Mouse (Mus musculus) 416B (cell line): ENCODE results near the gene Zbtb12.
"Not testable (repeated sequence)": the region's sequence is repeated elsewhere in the genome, so short reads cannot be mapped to it uniquely, and the experiment has no call there.

Experiments used
- DNase-seq: peaks from one replicate; pipeline ENCODE4 v3.0.0; 2011; ENCODE audit warnings: low read depth

Zbtb12 gene

DNA sequence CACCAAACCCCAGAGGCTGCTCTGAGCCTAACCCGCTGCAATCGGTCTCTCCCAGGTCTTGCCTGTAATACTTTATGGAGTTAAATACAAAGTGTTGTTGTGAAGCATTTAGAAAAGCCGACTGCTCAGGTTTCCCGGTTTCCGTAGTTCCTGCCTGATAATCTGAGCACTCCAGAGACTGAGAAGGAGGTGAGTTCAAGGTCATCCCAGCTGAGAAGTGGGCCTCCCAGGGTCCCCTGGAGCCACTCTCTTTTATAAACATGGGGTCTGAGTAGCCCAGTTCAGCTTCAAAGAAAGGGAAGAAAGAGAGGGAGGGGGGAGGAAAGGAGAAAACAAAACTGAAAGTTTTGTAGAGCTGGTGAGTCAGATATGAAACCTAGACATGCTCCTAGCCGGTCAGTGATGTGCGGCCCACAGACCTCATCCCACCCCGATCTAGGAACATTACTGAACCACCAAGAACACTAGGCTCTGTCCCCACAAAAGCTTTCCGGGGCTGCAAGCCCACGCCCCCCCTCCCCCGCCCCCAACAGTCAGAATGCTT lies at the start of gene Zbtb12:
TSS of gene Zbtb12 (plus strand) at position 148 of the 544 bp plus-strand sequence.
- DNase-seq = peak; percentile 44

DNA sequence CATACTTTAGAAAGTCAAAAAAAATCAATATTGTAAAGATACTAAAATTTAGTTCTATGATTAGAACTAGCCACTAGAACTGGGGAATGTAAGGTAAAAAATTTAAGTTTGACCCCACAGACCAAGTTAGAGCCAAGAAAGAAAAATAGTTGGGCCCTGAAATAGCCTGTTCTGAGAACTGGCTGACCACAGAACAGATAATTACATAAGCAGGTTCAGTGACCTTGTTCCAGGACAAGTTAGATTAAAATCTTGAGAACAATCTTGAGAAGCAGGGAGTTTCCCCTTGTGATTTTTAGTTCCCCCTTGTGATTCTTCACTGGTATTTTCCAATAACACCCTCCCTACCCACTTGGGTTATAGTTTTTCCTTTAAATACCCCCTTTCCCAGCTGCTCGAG lies 48.5 kb upstream of the Zbtb12 start:
- not testable (repeated sequence) for DNase-seq

DNA sequence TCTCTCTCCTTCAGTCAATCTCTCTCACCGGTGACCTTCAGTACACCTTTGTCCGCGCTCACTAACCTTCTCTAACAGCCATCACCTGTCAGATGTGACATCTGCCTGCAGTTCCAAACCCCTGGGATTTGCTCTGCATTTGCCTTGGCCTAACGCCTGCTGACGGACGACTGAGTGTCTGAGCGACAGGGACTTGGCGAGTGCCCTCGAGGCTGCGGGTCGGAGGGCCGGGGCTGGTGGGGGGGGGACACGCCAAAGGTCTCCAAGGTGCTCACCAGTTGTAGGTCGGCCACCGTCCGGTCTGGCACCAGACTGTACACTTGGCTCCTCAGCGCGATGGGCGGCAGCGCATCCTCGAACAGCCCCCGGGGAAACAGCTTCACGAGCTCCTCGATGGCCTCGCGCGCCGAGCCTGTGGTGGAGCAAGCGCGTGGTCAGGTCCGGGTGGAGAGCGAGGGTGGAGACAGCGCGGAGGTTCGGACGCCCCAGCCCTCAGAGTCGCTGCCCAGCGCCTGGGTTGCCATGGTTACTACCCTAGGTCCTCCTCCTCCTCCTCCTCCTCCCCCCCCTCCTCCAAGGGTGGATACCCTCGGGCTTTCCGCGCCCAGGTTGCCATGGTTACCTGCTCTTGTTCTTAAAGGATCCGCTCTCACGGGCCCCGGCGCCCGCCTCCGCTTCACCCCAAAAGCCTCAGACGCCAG lies 43.0 kb upstream of the Zbtb12 start:
- no peak for DNase-seq

DNA sequence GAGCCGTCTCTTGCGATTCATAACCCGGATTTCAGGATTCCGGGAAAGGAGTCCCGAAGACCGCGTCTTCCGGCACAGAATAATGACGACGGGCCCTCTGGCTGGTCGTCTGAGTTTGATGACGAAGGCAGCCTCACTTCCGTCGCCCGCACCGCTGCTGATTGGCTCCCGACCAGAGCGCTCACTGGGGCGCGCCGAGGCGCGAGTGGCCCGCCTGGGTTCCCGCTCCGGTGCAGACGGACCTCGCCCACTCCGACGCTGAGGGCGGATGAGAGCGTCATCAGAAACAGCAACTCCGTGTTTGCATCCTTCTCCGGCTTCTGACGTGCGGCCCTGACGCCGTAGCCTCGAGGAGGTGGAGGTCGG lies 42.4 kb upstream of the Zbtb12 start, which contains the start of the genes Stk19 and Dxo:
TSS of gene Stk19 (minus strand) at position 90 of the 366 bp plus-strand sequence.
TSS of gene Dxo (plus strand) at position 164 of the 366 bp plus-strand sequence.
- peak; percentile 97 for DNase-seq

DNA sequence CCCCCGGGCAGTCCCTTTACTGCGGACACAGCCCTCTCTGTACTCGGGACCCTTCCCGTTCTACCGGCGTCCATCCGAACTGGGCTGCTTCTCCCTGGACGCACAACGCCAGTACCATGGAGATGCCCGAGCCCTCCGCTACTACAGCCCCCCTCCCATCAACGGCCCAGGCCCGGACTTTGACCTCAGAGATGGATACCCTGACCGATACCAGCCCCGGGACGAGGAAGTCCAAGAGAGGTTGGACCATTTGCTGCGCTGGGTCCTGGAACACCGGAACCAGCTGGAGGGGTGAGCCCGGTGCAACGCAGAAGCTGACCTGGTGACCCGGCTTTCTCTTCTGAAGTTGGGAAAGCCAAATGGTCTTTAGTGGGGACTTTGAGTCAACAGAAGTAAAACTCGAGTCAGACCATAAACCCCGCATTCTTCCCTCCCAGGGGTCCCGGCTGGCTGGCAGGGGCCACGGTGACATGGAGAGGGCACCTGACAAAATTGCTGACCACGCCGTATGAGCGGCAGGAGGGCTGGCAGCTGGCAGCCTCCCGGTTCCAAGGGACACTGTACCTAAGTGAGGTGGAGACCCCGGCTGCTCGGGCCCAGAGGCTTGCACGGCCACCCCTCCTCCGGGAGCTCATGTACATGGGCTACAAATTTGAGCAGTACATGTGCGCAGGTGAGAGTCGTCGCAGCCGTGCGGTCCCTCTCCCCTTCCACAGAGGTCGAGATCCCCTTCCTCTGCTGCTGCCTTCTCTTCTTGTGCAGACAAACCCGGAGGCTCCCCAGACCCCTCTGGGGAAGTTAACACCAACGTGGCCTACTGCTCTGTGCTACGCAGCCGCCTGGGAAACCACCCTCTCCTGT lies 41.6 kb upstream of the Zbtb12 start:
- no peak for DNase-seq

DNA sequence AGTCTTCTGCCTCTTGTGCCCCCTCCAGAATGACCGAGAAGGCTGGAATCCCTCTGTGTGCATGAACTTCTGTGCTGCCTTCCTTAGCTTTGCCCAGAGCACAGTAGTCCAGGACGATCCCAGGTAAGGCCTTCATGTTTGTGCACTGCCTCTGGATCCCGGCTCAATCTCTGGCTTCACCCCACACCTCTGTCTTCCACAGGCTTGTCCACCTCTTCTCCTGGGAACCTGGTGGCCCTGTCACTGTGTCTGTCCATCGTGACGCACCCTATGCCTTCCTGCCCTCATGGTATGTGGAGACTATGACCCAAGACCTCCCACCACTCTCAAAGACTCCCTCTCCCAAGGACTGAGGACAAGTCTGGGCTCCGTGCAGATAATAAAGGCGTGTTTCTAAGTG lies 40.5 kb upstream of the Zbtb12 start:
- no peak for DNase-seq

DNA sequence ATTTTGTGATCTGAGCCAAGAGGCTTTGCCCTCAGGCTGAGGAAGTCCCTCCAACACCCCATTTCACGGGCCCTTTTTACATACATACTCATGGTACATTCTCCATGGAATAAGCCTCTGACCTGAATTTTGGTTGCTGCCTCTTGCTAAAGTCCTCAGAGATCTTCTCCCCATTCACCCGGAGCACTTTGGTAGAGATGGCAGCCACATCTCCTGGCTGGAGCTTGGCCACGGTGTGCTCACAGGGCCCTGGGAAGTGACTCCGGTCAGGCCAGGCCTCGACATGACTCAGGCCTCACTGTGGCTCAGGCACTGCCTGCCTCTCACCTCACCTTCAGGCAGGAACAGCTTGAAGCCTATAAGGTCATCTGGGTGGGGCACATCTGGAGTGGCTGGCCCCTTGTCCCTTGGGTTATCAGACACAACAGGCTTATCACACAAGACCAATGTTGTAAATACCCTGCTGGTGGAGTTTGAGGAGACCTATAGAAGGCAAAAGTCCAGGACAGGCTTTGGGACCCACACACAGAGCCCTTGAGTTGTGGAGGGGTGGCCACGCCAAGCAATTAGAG lies 38.5 kb upstream of the Zbtb12 start:
- DNase-seq = no peak

DNA sequence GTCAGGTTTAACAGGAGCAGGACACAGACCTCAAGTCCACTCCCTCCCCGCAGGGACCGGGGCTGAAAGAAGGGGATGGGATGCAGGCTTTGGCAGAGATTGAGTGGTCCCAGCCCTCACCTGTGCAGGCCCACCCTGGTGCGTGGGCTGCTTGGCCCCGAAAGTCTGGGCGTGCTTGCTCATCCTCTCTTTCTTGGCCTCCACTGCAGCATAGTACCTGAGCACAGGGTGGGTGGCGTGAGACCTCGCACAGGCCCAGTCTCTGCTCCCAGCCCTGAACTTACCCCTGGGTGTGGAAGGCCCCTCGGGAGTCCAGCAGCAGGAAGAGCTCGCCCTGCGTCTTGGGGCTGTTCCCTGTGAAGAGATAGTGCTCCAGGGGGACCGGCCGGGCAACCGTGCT lies 34.4 kb upstream of the Zbtb12 start:
- DNase-seq = no peak

DNA sequence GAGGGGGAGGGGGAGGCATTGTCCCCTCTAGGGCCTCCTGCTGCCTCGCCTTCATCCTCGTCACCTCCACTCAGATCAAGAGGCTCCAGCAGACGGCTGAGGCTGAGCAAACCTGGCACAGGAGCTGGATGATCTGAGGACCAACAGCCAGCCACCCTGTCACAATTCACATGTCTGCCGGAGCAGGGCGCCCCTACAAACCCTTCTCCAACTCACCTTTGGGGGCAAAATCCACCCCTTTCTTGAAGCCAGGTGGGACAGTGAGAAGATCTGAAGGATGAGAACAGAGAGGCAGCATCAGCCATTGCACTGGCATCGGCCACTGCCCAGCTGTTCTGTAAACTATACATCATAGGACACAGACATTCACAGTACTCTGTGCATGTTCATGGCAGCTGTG lies 32.1 kb upstream of the Zbtb12 start:
- DNase-seq = no peak

DNA sequence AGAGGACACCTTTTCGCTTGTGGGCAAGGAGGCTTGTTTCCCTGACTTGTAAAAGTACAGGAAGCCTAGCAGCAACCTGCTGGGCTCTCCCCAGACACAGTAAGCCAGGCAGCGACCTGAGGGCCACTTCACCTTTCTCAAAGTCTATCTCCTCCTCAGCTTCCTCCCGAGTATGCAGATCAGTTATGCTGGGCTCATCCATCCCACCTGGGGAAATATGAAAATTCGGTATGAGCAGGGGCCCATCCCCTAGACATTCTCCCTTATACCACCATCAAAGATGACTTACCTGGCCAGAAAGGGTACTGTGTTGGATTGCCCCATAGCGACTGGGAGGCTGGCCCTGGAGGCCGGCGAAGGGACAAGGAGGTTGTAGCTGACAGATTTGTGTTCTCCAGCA lies 31.7 kb upstream of the Zbtb12 start:
- no peak for DNase-seq

DNA sequence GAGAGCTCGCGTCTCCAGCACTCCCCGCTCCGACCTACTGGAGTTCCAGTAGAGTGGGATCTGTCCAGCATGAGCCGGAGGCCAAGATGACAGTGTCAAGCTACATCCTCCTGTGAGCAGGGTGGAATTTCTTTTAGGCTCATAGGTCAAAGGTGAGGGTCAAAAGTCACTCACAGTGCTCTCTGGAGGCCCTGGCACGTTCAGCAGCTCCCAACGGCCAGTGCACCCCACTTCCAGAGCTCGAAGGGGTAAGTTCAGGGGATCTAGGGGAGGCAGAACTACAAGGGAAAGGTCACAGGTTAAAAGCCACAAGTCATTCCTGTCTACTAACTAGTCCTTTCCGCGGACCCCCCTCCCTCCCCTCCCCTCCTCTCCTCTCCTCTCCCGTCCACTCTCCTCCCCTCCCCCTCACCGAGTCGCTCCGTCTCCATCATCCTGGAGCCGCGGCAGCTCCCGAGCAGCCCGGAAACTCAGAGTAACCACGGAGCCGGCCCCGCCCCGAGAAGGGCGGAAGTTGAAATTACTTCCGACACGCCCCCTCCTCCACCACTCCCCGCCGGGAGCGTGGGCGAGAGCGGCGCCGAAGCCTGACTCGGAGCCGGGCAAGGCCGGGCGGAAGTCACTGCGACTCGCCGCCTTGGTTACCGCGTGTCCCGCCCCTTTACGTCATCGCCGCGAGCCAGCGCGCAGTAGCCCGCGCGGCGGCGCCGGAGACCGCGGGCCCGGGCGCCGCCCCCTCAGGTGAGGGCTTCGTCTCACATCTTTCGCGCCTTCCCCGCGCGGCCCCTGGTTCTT lies 29.4 kb upstream of the Zbtb12 start, which contains the start of the genes Skiv2l and Nelfe:
TSS of gene Skiv2l (minus strand) at position 489 of the 795 bp plus-strand sequence.
TSS of gene Nelfe (plus strand) at position 670 of the 795 bp plus-strand sequence.
- peak; percentile 97 for DNase-seq

DNA sequence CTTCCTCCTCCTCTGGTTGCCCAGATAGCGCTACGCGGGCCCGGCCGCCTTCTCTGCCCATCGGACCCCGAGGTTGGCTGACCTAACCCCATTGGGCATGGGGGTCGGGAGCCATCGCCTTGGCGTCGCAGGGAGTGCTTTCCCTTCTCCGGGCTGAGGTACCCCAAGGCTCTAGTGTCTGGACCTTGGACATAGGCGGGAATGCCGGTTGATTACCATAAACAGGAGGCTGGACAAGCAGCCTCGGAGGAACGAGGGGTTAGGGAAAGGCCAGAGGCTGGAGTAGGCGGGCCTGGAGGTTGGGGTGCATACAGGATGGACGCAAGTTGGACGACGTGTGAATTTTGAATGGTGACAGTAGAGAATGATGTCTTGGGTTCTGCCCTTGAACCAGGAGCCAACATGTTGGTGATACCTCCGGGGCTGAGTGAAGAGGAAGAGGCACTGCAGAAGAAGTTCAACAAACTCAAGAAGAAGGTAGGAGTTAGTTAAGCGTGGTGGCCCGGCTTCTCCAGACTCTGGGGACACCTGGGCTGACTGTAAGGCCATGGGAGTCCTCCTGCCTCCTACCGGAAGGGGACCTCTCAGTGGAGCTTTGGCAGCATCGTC lies 28.7 kb upstream of the Zbtb12 start:
- peak; percentile 34 for DNase-seq

DNA sequence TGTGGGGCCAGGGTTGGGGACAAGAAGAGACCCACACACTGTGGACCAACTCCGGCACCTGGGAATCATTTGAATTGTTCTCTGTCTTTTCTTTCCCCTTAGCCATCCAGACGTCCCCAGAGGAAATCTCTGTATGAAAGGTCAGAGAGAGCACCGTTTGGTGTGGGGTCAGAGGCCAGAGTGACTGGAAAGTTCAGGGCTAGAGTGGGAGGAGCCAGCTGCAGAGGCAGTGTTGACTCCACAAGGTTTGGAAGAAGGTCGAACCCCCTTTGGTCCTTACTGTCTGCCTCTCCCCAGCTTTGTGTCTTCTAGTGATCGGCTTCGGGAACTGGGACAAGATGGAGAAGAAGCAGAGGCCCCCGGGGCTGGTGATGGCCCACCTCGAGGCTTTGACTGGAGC lies 25.8 kb upstream of the Zbtb12 start:
- no peak for DNase-seq

DNA sequence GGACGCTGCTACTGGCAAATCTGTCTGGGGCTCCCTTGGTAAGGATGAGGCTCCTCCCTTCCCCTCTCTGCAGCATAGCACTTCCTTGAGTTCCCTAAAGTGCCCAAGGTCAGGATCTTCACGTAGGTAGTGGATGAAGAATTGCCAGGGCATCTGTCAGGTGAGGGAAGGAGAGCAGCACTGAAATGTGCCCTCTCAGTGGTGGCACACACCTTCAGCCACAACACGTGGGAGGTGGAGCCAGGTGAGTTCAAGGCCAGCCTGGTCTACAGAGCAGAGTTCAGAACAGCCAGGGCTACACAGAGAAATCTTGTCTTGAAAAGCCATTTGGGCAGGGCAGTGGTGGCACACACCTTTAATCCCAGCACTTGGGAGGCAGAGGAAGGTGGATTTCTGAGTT lies 24.5 kb upstream of the Zbtb12 start:
- DNase-seq = no peak

DNA sequence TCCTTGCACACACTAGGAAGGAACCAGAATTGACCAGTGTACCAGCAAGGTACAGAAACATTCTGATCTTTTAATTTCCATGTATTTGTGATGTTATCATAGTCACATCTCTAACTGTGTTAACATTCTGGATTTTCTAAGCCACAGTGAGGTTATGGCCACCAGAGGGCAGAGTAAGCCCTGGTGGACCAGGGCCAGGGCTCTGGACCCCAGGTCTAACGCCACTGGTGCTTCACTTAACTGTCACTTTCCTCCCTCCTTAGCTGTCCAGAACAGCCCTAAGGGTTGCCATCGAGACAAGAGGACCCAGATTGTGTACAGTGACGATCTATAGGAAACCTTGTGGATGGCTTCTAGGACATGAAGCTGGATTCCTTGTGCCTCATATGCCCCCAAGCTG lies 23.5 kb upstream of the Zbtb12 start:
- peak; percentile 56 for DNase-seq

DNA sequence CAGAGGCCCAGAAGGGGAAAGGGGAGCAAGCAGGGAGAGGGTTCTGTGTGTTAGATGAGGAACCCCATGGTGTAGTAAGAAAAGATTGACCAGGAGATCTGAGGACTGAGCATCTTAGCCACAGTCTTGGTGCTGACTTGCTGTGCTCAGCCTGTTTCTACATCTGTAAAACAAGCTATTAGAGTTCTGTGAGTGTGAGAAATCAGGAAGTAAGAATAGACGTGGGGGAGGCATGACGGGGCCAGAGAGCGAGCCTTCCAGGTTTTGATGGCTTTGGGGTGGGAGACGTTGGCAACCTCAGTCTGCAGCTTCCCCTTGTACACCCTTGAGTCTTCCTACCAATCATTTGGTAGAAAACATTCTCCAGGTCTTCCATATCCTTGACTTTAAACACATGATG lies 20.6 kb upstream of the Zbtb12 start:
- no peak for DNase-seq

DNA sequence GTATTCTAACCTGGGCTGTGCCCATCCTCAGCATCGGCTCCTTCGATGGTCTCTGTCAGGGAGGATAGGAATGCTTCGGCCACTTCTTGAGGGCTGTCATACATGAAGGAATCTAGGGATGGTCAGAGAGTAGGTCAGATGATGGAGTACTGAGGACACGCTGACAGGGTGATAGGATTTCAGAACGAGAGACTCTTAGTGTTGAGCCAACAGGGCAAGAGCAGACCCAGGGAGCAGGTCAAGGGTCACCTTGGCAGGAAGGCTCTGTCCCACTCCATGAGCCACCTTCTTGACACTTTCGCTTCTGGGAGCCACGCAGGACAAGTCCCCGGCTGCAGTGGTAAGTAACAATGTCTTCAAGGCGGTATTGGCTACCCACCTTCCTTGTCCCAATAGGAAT lies 18.8 kb upstream of the Zbtb12 start:
- no peak for DNase-seq

DNA sequence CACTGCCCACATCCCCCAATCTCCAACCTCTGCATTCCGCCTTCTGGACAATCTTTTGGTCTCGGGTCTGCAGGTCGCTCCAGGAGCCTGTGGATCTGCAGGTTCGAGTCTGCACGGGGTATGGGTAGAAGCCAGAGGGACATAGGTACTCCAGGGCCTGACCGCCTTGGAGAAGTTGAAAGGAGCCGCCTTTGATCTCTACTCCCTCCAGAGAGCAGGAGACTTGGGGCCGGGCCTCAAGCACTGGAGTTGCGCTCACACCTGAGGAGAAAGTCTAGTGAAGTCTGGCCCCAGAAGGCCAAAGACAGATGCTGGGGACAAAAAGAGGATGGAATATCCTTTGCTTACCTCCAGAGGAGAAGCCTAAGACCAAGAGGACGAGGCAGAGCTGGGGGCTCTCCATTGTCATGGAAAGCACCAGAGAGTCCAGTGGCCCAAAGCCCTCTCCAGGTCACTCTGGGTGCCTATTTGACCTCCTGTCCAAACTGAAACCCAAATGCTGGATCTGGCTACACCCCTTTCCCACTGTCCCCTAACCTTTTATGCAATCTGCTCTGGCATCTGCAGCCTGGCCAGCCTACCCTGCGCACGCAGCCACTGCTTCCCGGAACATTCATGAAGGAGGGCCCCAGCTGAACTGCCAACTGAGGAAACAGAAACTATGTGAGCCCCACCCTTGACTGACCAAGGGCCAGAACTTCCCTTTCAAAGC lies 17.4 kb upstream of the Zbtb12 start:
- no peak for DNase-seq

DNA sequence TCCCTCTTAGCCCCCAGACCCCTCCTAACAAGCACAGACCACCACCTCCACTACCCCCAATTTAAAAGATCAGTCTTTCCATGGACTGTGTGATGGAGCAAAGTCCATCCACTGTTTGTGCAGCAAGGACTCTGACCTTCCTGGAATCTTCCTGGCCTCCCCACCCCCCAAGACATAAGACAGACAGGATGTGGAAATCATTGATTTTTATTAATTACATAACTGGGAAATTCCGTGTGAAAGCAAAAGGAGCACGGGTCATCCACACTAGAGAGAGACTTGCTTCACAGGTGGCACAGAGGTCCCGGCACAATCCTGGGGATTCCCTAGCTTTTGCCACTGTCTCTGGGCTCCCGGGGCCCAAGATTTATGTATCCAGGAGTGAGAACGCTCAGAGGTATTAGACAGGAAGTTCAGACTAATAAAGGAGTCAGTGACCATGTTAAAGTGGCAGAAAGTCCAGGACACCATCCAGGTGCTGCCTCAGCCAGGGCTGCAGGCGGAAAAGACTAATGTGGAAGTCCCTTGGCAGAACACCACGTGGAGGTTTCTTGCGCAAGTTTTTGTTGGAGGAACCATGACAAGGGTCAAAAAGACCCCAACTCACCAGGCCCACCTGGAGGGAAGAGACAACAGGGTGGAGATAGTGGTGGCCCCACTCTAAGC lies 16.7 kb upstream of the Zbtb12 start, which contains the start of gene Cfb:
TSS of gene Cfb (minus strand) at position 103 of the 666 bp plus-strand sequence.
- DNase-seq = no peak

DNA sequence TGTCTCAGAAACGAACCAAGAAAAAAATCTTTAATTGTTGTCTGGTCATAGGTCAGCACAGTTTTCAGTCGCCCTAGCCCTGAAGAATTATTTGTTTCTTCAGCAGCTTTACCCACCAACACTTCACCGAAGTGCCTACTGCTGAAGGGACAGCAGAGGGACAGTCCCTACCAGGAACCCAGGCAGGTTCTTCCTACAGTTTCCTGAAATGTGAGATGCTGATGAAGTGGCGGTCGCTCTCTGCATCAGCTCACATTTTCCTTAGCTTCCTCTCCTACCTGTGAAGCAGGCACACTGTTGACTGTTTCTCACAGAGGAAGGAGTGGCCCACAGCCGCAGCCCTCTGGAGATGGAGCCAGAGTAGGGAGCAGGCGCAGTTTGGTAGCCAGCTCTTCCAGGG lies 13.3 kb upstream of the Zbtb12 start:
- no peak for DNase-seq
